In genomic region chr1:34148039-34148438, GRCm38 (mm10) we compare ENCODE assay signal across 22 mouse cellular contexts.
DNase-seq lines count a peak whose midpoint lies in the region; ATAC-seq and TF ChIP-seq lines count a peak whose summit lies in the region.
"Had no signal": no experiment of that assay in that cellular context is flagged by ENCODE, and none has a peak within 500 bp of the region (broad histone marks: within the 10 kb centered on the region; RNA-seq: fewer than 3 reads in every experiment).

No protein-coding gene starts in this region.

- no peaks in the 10 kb centered on the region for H3K9me3 ChIP-seq in stomach, embryonic 16.5 days (replicated peaks; ENCODE audit: control insufficient read depth, low read length)
- H3K9me3 ChIP-seq in liver, postnatal 0 days (ENCODE audit: low read length): no peaks in the 10 kb centered on the region
- H3K9me3 ChIP-seq: embryonic facial prominence, embryonic 15.5 days; forebrain, embryonic 15.5 days; heart, embryonic 13.5 days; hindbrain, embryonic 12.5 days; kidney, embryonic 15.5 days; liver, embryonic 13.5 days; lung, embryonic 15.5 days; midbrain, embryonic 13.5 days had no signal

- no peak overlapping the region for H3K4me2 ChIP-seq in stomach, embryonic 16.5 days (ENCODE audit: low read depth, low read length)
- H3K4me2 ChIP-seq in liver, postnatal 0 days (ENCODE audit: low read depth, low read length): no peak overlapping the region
- H3K4me2 ChIP-seq: embryonic facial prominence, embryonic 15.5 days; forebrain, embryonic 15.5 days; heart, embryonic 13.5 days; hindbrain, embryonic 12.5 days; kidney, embryonic 15.5 days; liver, embryonic 13.5 days; lung, embryonic 15.5 days; midbrain, embryonic 13.5 days had no signal

- no peak for ATAC-seq in stomach, embryonic 16.5 days (ENCODE audit: insufficient read depth, low FRiP score)
- ATAC-seq in liver, postnatal 0 days: no peak
- ATAC-seq: forebrain, embryonic 15.5 days; midbrain, embryonic 13.5 days had no signal

- DNase-seq in adrenal gland, adult 8-10 months: peak; percentile 36
- no peak for DNase-seq in adrenal gland, adult 18-20 months (ENCODE audit: low spot score in 2 of 2)
- DNase-seq in lung, postnatal 36 days: peak; percentile 39
- no peak for DNase-seq in lung, postnatal 10 days
- DNase-seq in liver, postnatal 0 days: no peak
- DNase-seq: cerebellum, adult 9-10 months; gastrocnemius, postnatal 25 days; heart, adult 2 months; kidney, adult 11 months; kidney, postnatal 36 days; layer of hippocampus, postnatal 36 days; liver, embryonic 13.5 days; thymus, postnatal 14 days had no signal

- H3K79me3 ChIP-seq in C2C12 (ENCODE audit: low read depth): peaks cover 26% of the 10 kb centered on the region

- H3K9ac ChIP-seq in stomach, embryonic 16.5 days (ENCODE audit: low read length): no peak overlapping the region
- H3K9ac ChIP-seq in liver, postnatal 0 days (replicated peaks): no peak overlapping the region
- H3K9ac ChIP-seq: embryonic facial prominence, embryonic 15.5 days; forebrain, embryonic 15.5 days; heart, embryonic 13.5 days; hindbrain, embryonic 12.5 days; kidney, embryonic 15.5 days; liver, embryonic 13.5 days; lung, embryonic 15.5 days; midbrain, embryonic 13.5 days had no signal

- H3K4me1 ChIP-seq in stomach, embryonic 16.5 days (ENCODE audit: control insufficient read depth, insufficient read depth, low read length): peaks cover 7% of the 10 kb centered on the region; the same call in 1 of the 2 replicates
- H3K4me1 ChIP-seq in liver, postnatal 0 days (ENCODE audit: insufficient read depth): no peaks in the 10 kb centered on the region
- H3K4me1 ChIP-seq: forebrain, embryonic 15.5 days; liver, embryonic 13.5 days; lung, embryonic 15.5 days; midbrain, embryonic 13.5 days had no signal

- peaks cover 22% of the 10 kb centered on the region for H3K36me3 ChIP-seq in C2C12 (ENCODE audit: control insufficient read depth, insufficient read depth)
- no peaks in the 10 kb centered on the region for H3K36me3 ChIP-seq in stomach, embryonic 16.5 days (ENCODE audit: control insufficient read depth, insufficient read depth, low read length)
- no peaks in the 10 kb centered on the region for H3K36me3 ChIP-seq in liver, postnatal 0 days (replicated peaks; ENCODE audit: insufficient read depth, low read length)
- H3K36me3 ChIP-seq: embryonic facial prominence, embryonic 15.5 days; forebrain, embryonic 15.5 days; liver, embryonic 13.5 days; lung, embryonic 15.5 days had no signal

- no peak overlapping the region for H3ac ChIP-seq in C2C12 (ENCODE audit: control insufficient read depth, insufficient read length, low read depth)

- TF ChIP-seq EP300 in liver, postnatal 0 days (IDR thresholded peaks at IDR 0.05; ENCODE audit: low read depth): no peak

- peak overlapping the region; percentile 29; the same call in 1 of the 2 replicates for H3K27ac ChIP-seq in stomach, embryonic 16.5 days (ENCODE audit: low read length)
- no peak overlapping the region for H3K27ac ChIP-seq in liver, postnatal 0 days (ENCODE audit: low read depth)
- H3K27ac ChIP-seq: embryonic facial prominence, embryonic 15.5 days; forebrain, embryonic 15.5 days; heart, adult 2 months; heart, embryonic 13.5 days; hindbrain, embryonic 12.5 days; kidney, embryonic 15.5 days; liver, embryonic 13.5 days; lung, embryonic 15.5 days; midbrain, embryonic 13.5 days had no signal

- H3K79me2 ChIP-seq in C2C12 (ENCODE audit: control insufficient read depth, insufficient read depth): peaks cover 66% of the 10 kb centered on the region

- no peak for TF ChIP-seq CTCF in C2C12 (IDR thresholded peaks at IDR 0.05; ENCODE audit: control insufficient read depth, insufficient read depth, insufficient read length)
- no peak for TF ChIP-seq CTCF in liver, postnatal 0 days (IDR thresholded peaks at IDR 0.05; ENCODE audit: low read depth)

- H3K4me3 ChIP-seq in C2C12 (ENCODE audit: insufficient read depth, poor library complexity, severe bottlenecking): no peak overlapping the region
- no peak overlapping the region for H3K4me3 ChIP-seq in stomach, embryonic 16.5 days (replicated peaks; ENCODE audit: low read length)
- H3K4me3 ChIP-seq in liver, postnatal 0 days (ENCODE audit: low read depth, low read length): no peak overlapping the region
- H3K4me3 ChIP-seq: embryonic facial prominence, embryonic 15.5 days; forebrain, embryonic 15.5 days; heart, adult 2 months; heart, embryonic 13.5 days; hindbrain, embryonic 12.5 days; kidney, embryonic 15.5 days; liver, embryonic 13.5 days; lung, embryonic 15.5 days; midbrain, embryonic 13.5 days had no signal

- H3K27me3 ChIP-seq in C2C12 (ENCODE audit: control insufficient read depth, insufficient read depth, insufficient read length): no peaks in the 10 kb centered on the region
- no peaks in the 10 kb centered on the region for H3K27me3 ChIP-seq in stomach, embryonic 16.5 days (ENCODE audit: control insufficient read depth, insufficient read depth, low read length)
- H3K27me3 ChIP-seq in liver, postnatal 0 days (ENCODE audit: insufficient read depth, low read length): no peaks in the 10 kb centered on the region
- H3K27me3 ChIP-seq: embryonic facial prominence, embryonic 15.5 days; forebrain, embryonic 15.5 days; heart, embryonic 13.5 days; hindbrain, embryonic 12.5 days; kidney, embryonic 15.5 days; liver, embryonic 13.5 days; lung, embryonic 15.5 days; midbrain, embryonic 13.5 days had no signal

- 83% methylated on average over 11 of the region's 11 CpGs for WGBS in stomach, embryonic 16.5 days
- WGBS in liver, postnatal 0 days (ENCODE audit: insufficient replicate concordance): 83% methylated on average over 11 of the region's 11 CpGs

TF ChIP-seq in C2C12, 6 proteins besides CTCF, POLR2A, EP300 and RAD21:
- TF ChIP-seq CEBPB (IDR thresholded peaks at IDR 0.05; ENCODE audit: low read depth) (peak; percentile 85), MAX (IDR thresholded peaks at IDR 0.05) (no peak)
TF ChIP-seq in C2C12: peak in this region for 1.

Comparison
In these comparisons a context has a peak if more than half of its experiments do, and no peak if none do; other contexts are left out.
1. DNase-seq: peak in adrenal gland, adult 8-10 months (single experiment) and lung, postnatal 36 days (single experiment); none in adrenal gland, adult 18-20 months (0 of 2), lung, postnatal 10 days (single experiment) and liver, postnatal 0 days (single experiment).